Mouse (Mus musculus): Measurements from ENCODE around the gene Baiap2. TPM values are rescaled to one million over a fixed set of nuclear protein-coding genes. Genes with fewer than 3 reads are reported as not detected.

Gene Baiap2
- polyA plus RNA-seq (2014; fragmentation: Illumina TruSeq; extraction: RNeasy Lipid Tissue Mini Kit (QIAGEN cat#74804); ENCODE audit: low read depth, low replicate concordance), result 1.5 TPM

GRCm38 (mm10) chr11:119942727-119943427, at the start of gene Baiap2:
Gene Baiap2 (plus strand): TSS chr11:119942763.

GRCm38 (mm10) chr11:119913291-119913934, 29.1 kb upstream of the Baiap2 start, which contains the start of gene Chmp6:
Gene Chmp6 (plus strand): TSS chr11:119913441.

GRCm38 (mm10) chr11:120046553-120047191, 104.1 kb downstream of the Baiap2 start, which contains the start of gene Aatk:
Gene Aatk (minus strand): TSS chr11:120047167.

Other genes starting within 250 kb of the Baiap2 start
- gene Chmp6, start 29.3 kb upstream of the Baiap2 start, polyA plus RNA-seq (2014; fragmentation: Illumina TruSeq; extraction: RNeasy Lipid Tissue Mini Kit (QIAGEN cat#74804); ENCODE audit: low read depth, low replicate concordance), result 0.76 TPM
- 0.87 TPM for gene Aatk, start 104.4 kb downstream of the Baiap2 start, polyA plus RNA-seq (2014; fragmentation: Illumina TruSeq; extraction: RNeasy Lipid Tissue Mini Kit (QIAGEN cat#74804); ENCODE audit: low read depth, low replicate concordance)
- 5.1 TPM for gene Cep131, start 144.1 kb downstream of the Baiap2 start, polyA plus RNA-seq (2014; fragmentation: Illumina TruSeq; extraction: RNeasy Lipid Tissue Mini Kit (QIAGEN cat#74804); ENCODE audit: low read depth, low replicate concordance)
- gene Tepsin, start 156.0 kb downstream of the Baiap2 start, polyA plus RNA-seq (2014; fragmentation: Illumina TruSeq; extraction: RNeasy Lipid Tissue Mini Kit (QIAGEN cat#74804); ENCODE audit: low read depth, low replicate concordance), result 0.47 TPM
- 2.3 TPM for gene Ndufaf8, start 156.2 kb downstream of the Baiap2 start, polyA plus RNA-seq (2014; fragmentation: Illumina TruSeq; extraction: RNeasy Lipid Tissue Mini Kit (QIAGEN cat#74804); ENCODE audit: low read depth, low replicate concordance)
- gene Slc38a10, start 208.6 kb downstream of the Baiap2 start, polyA plus RNA-seq (2014; fragmentation: Illumina TruSeq; extraction: RNeasy Lipid Tissue Mini Kit (QIAGEN cat#74804); ENCODE audit: low read depth, low replicate concordance), result 3.6 TPM

Data from adrenal gland, adult 10 weeks (tissue).